Mouse (Mus musculus): ENCODE results near the gene Usp32.

The Usp32 gene

GRCm38 (mm10) chr11:84945841-84946240, 194.1 kb downstream of the Usp32 start:
- DNase-seq, result no peak

- DNase-seq, result no peak
These were observed 195.1 kb downstream of the Usp32 start for GRCm38 (mm10) chr11:84944639-84945435.

GRCm38 (mm10) chr11:84943948-84944347, 196.0 kb downstream of the Usp32 start:
- peak; percentile 31 to 54 for DNase-seq

GRCm38 (mm10) chr11:84940140-84940539, 199.8 kb downstream of the Usp32 start:
- no peak for DNase-seq

GRCm38 (mm10) chr11:84939508-84940053, 200.4 kb downstream of the Usp32 start:
- no peak for DNase-seq

All from lung, adult 18-20 months (tissue).